Mouse (Mus musculus) midbrain, embryonic 11.5 days (tissue): ENCODE data around the gene Muc5b. TPM values are rescaled to one million over a fixed set of nuclear protein-coding genes. Genes with fewer than 3 reads are reported as not detected.

Source experiments
- ATAC-seq: fragments of 200-750 bp; cut with Nextera tagmentation; 2 replicates; pipeline ENCODE4 v1.8.0; 2017; ENCODE audit warnings: moderate TSS enrichment, moderate library complexity; ENCODE audit not compliant: low FRiP score
- DNase-seq: peaks from one replicate; pipeline ENCODE4 v3.0.0; 2015; ENCODE audit warnings: low spot score; ENCODE audit errors: missing footprints
- H3K27ac ChIP-seq: fragments of 300-500 bp; sonication (generic); 2 replicates; pipeline ENCODE4 v1.5.1; 2014; ENCODE audit warnings: low read depth, low read length
- H3K27me3 ChIP-seq: fragments of 300-500 bp; sonication (generic); 2 replicates; pipeline ENCODE4 v1.6.1; 2014; ENCODE audit warnings: mild to moderate bottlenecking, low read length, moderate library complexity, mixed read lengths; ENCODE audit not compliant: control insufficient read depth, insufficient read depth
- H3K36me3 ChIP-seq: fragments of 300-500 bp; sonication (generic); 2 replicates; pipeline ENCODE4 v1.6.1; 2014; ENCODE audit warnings: mild to moderate bottlenecking, low read length, moderate library complexity, mixed read lengths; ENCODE audit not compliant: control insufficient read depth, insufficient read depth
- H3K4me1 ChIP-seq: fragments of 300-500 bp; sonication (generic); 2 replicates; pipeline ENCODE4 v1.6.1; 2014; ENCODE audit warnings: low read length; ENCODE audit not compliant: control insufficient read depth, insufficient read depth
- H3K4me2 ChIP-seq: fragments of 300-500 bp; sonication (generic); 2 replicates; pipeline ENCODE4 v1.6.1; 2014; ENCODE audit warnings: mild to moderate bottlenecking, moderate library complexity
- H3K4me3 ChIP-seq: fragments of 300-500 bp; sonication (generic); 2 replicates; pipeline ENCODE4 v1.5.1; 2014; ENCODE audit warnings: low read depth, low read length
- H3K9ac ChIP-seq: fragments of 300-500 bp; sonication (generic); 2 replicates; pipeline ENCODE4 v1.6.1; 2014; ENCODE audit warnings: low read length
- H3K9me3 ChIP-seq: fragments of 300-500 bp; sonication (generic); 2 replicates; pipeline ENCODE4 v1.6.1; 2016; ENCODE audit warnings: low read length; ENCODE audit not compliant: control insufficient read depth
- WGBS: fragments of 180-500 bp; shearing (Covaris S2); extraction: QIAGEN DNeasy Blood & Tissue Kit; methylation state at CpG from one replicate; pipeline ENCODE4 v1.1.7; 2014; 5-methylcytosine and 5-hydroxymethylcytosine counted together
- polyA plus RNA-seq: library from polyadenylated mRNA; unstranded; fragments of >200 nt; fragmentation: Nextera tagmentation; extraction: Ambion mirVana; gene quantifications from 2 replicates; pipeline ENCODE4 v1.2.1, GENCODE M21; 2014

Muc5b gene
- polyA plus RNA-seq, 1 experiment from 2014 or later = 0.01 TPM

GRCm38 (mm10) chr7:141818267-141818666, 20.6 kb upstream of the Muc5b start:
- no peak overlapping the region for H3K4me2 ChIP-seq
- ATAC-seq (no peak), DNase-seq (no peak)
- H3K27ac ChIP-seq = no peak overlapping the region
- 84% methylated on average over 3 of the region's 3 CpGs for WGBS
- H3K9ac ChIP-seq = no peak overlapping the region
- H3K4me3 ChIP-seq = no peak overlapping the region
- H3K27me3 ChIP-seq = no peaks in the 10 kb centered on the region
- H3K4me1 ChIP-seq = no peaks in the 10 kb centered on the region
- H3K9me3 ChIP-seq = no peaks in the 10 kb centered on the region
- H3K36me3 ChIP-seq = no peaks in the 10 kb centered on the region

GRCm38 (mm10) chr7:141822582-141823261, 16.1 kb upstream of the Muc5b start:
- WGBS = 72% methylated on average over 4 of the region's 4 CpGs
- Histone ChIP-seq H3K36me3 (no peaks in the 10 kb centered on the region), H3K4me3 (no peak overlapping the region), H3K27ac (no peak overlapping the region), H3K4me1 (peaks cover 2% of the 10 kb centered on the region; the same call in 1 of the 2 replicates), H3K9ac (no peak overlapping the region), H3K27me3 (no peaks in the 10 kb centered on the region), H3K9me3 (no peaks in the 10 kb centered on the region), H3K4me2 (no peak overlapping the region)
- ATAC-seq (no peak), DNase-seq (no peak)

- Histone ChIP-seq H3K9me3 (no peaks in the 10 kb centered on the region), H3K36me3 (no peaks in the 10 kb centered on the region), H3K4me1 (peaks cover 2% of the 10 kb centered on the region; the same call in 1 of the 2 replicates), H3K9ac (no peak overlapping the region), H3K4me3 (no peak overlapping the region), H3K4me2 (no peak overlapping the region), H3K27me3 (no peaks in the 10 kb centered on the region), H3K27ac (no peak overlapping the region)
- ATAC-seq (no peak), DNase-seq (no peak)
- 78% methylated on average over 6 of the region's 6 CpGs for WGBS
Measured at GRCm38 (mm10) chr7:141823699-141824098, 15.2 kb upstream of the Muc5b start.

GRCm38 (mm10) chr7:141824398-141824797, 14.5 kb upstream of the Muc5b start:
- no peak overlapping the region for H3K27ac ChIP-seq
- H3K27me3 ChIP-seq = no peaks in the 10 kb centered on the region
- no peak overlapping the region for H3K4me2 ChIP-seq
- no peak overlapping the region for H3K9ac ChIP-seq
- H3K4me1 ChIP-seq = peaks cover 2% of the 10 kb centered on the region; the same call in 1 of the 2 replicates
- no peak for DNase-seq
- no peak for ATAC-seq
- WGBS = 84% methylated on average over 9 of the region's 9 CpGs
- H3K4me3 ChIP-seq = no peak overlapping the region
- H3K36me3 ChIP-seq = no peaks in the 10 kb centered on the region
- no peaks in the 10 kb centered on the region for H3K9me3 ChIP-seq

- H3K36me3 ChIP-seq = no peaks in the 10 kb centered on the region
- 85% methylated on average over 7 of the region's 7 CpGs for WGBS
- H3K4me2 ChIP-seq = no peak overlapping the region
- H3K9me3 ChIP-seq = no peaks in the 10 kb centered on the region
- H3K4me3 ChIP-seq = no peak overlapping the region
- no peak for DNase-seq
- no peak overlapping the region for H3K27ac ChIP-seq
- ATAC-seq = no peak
- H3K4me1 ChIP-seq = no peaks in the 10 kb centered on the region
- H3K9ac ChIP-seq = no peak overlapping the region
- no peaks in the 10 kb centered on the region for H3K27me3 ChIP-seq
Measured at GRCm38 (mm10) chr7:141835941-141836340, 2.9 kb upstream of the Muc5b start.

- DNase-seq (no peak), ATAC-seq (no peak)
- WGBS = 85% methylated on average over 8 of the region's 8 CpGs
- Histone ChIP-seq H3K27ac (no peak overlapping the region), H3K27me3 (no peaks in the 10 kb centered on the region), H3K9me3 (no peaks in the 10 kb centered on the region), H3K4me2 (no peak overlapping the region), H3K4me3 (no peak overlapping the region), H3K36me3 (no peaks in the 10 kb centered on the region), H3K4me1 (no peaks in the 10 kb centered on the region), H3K9ac (no peak overlapping the region)
Measured at GRCm38 (mm10) chr7:141836423-141836822, 2.4 kb upstream of the Muc5b start.

- no peaks in the 10 kb centered on the region for H3K27me3 ChIP-seq
- DNase-seq (no peak), ATAC-seq (no peak)
- H3K9me3 ChIP-seq = no peaks in the 10 kb centered on the region
- no peak overlapping the region for H3K4me2 ChIP-seq
- no peak overlapping the region for H3K27ac ChIP-seq
- H3K4me1 ChIP-seq = no peaks in the 10 kb centered on the region
- H3K4me3 ChIP-seq = no peak overlapping the region
- WGBS = 88% methylated on average over 10 of the region's 10 CpGs
- H3K9ac ChIP-seq = no peak overlapping the region
- no peaks in the 10 kb centered on the region for H3K36me3 ChIP-seq
Measured at GRCm38 (mm10) chr7:141840354-141840753, 1.5 kb downstream of the Muc5b start.

- no peaks in the 10 kb centered on the region for H3K27me3 ChIP-seq
- no peak overlapping the region for H3K4me2 ChIP-seq
- no peak for DNase-seq
- H3K36me3 ChIP-seq = no peaks in the 10 kb centered on the region
- H3K9me3 ChIP-seq = no peaks in the 10 kb centered on the region
- 77% methylated on average over 4 of the region's 4 CpGs for WGBS
- H3K27ac ChIP-seq = no peak overlapping the region
- H3K4me1 ChIP-seq = no peaks in the 10 kb centered on the region
- no peak overlapping the region for H3K9ac ChIP-seq
- H3K4me3 ChIP-seq = no peak overlapping the region
- ATAC-seq = no peak
Measured at GRCm38 (mm10) chr7:141861046-141861445, 22.2 kb downstream of the Muc5b start.

- Histone ChIP-seq H3K36me3 (peaks cover 2% of the 10 kb centered on the region; the same call in 1 of the 2 replicates), H3K27me3 (no peaks in the 10 kb centered on the region), H3K4me1 (no peaks in the 10 kb centered on the region), H3K27ac (no peak overlapping the region), H3K4me2 (no peak overlapping the region), H3K9me3 (no peaks in the 10 kb centered on the region), H3K9ac (no peak overlapping the region), H3K4me3 (no peak overlapping the region)
- no peak for DNase-seq
- ATAC-seq = no peak
- 78% methylated on average over 5 of the region's 5 CpGs for WGBS
Measured at GRCm38 (mm10) chr7:141869644-141870043, 30.8 kb downstream of the Muc5b start.
